In genomic region chr6:59071691-59072090, GRCm38 (mm10) we compare ENCODE assay signal across 22 mouse cellular contexts. TPM values are rescaled to one million over a fixed set of nuclear protein-coding genes. Genes with fewer than 3 reads are reported as not detected.
DNase-seq lines count a peak whose midpoint lies in the region; ATAC-seq and TF ChIP-seq lines count a peak whose summit lies in the region.
"Had no signal": no experiment of that assay in that cellular context is flagged by ENCODE, and none has a peak within 500 bp of the region (broad histone marks: within the 10 kb centered on the region; RNA-seq: fewer than 3 reads in every experiment).

No protein-coding gene starts in this region.

- no peak overlapping the region for H3K4me3 ChIP-seq in lung, adult 2 months (replicated peaks; ENCODE audit: extremely low read depth, low read depth, low read length)
- H3K4me3 ChIP-seq in neural tube, embryonic 15.5 days (replicated peaks) = no peak overlapping the region
- H3K4me3 ChIP-seq: embryonic facial prominence, embryonic 12.5 days; erythroblast, embryonic 14.5 days; forebrain, embryonic 13.5 days; heart, embryonic 13.5 days; hindbrain, embryonic 15.5 days; intestine, embryonic 15.5 days; layer of hippocampus, adult 2 months; midbrain, embryonic 13.5 days had no signal

- H3K9ac ChIP-seq in neural tube, embryonic 15.5 days (replicated peaks) = no peak overlapping the region
- H3K9ac ChIP-seq: embryonic facial prominence, embryonic 12.5 days; forebrain, embryonic 13.5 days; heart, embryonic 13.5 days; hindbrain, embryonic 15.5 days; intestine, embryonic 15.5 days; midbrain, embryonic 13.5 days had no signal

- H3K27me3 ChIP-seq in neural tube, embryonic 15.5 days (replicated peaks) = no peaks in the 10 kb centered on the region
- H3K27me3 ChIP-seq: CH12.LX; embryonic facial prominence, embryonic 12.5 days; forebrain, embryonic 13.5 days; heart, embryonic 13.5 days; hindbrain, embryonic 15.5 days; intestine, embryonic 15.5 days; midbrain, embryonic 13.5 days had no signal

- 63% methylated on average over 3 of the region's 3 CpGs for WGBS in lung, adult 2 months
- 85% methylated on average over 3 of the region's 3 CpGs for whole genome bisulfite sequencing in neural tube, embryonic 15.5 days

- no peak overlapping the region for H3K27ac ChIP-seq in neural tube, embryonic 15.5 days (replicated peaks)
- H3K27ac ChIP-seq: embryonic facial prominence, embryonic 12.5 days; forebrain, embryonic 13.5 days; heart, embryonic 13.5 days; hindbrain, embryonic 15.5 days; intestine, embryonic 15.5 days; layer of hippocampus, adult 2 months; midbrain, embryonic 13.5 days had no signal

- no peaks in the 10 kb centered on the region; the same call in 1 of the 2 replicates for H3K9me3 ChIP-seq in neural tube, embryonic 15.5 days (replicated peaks)
- H3K9me3 ChIP-seq: hindbrain, embryonic 15.5 days; intestine, embryonic 15.5 days had no signal

- DNase-seq in adrenal gland, postnatal 10 days = peak; percentile 41
- DNase-seq in adrenal gland, postnatal 25 days = no peak
- peak; percentile 15 for DNase-seq in lung, adult 2 months
- no peak for DNase-seq in lung, postnatal 14 days
- DNase-seq in brain, embryonic 14.5 days (ENCODE audit: low read depth) = peak; percentile 8
- peak; percentile 34 to 52 for DNase-seq in kidney, postnatal 25 days
- no peak for DNase-seq in right cerebral cortex, postnatal 10 days (ENCODE audit: low spot score in 2 of 2)
- DNase-seq: cerebellum, adult 2 months; gastrocnemius, postnatal 14 days; heart, postnatal 4 days; right cerebral cortex, postnatal 4 days had no signal

- H3K36me3 ChIP-seq in neural tube, embryonic 15.5 days = no peaks in the 10 kb centered on the region
- H3K36me3 ChIP-seq: embryonic facial prominence, embryonic 12.5 days; heart, embryonic 13.5 days; hindbrain, embryonic 15.5 days; intestine, embryonic 15.5 days; midbrain, embryonic 13.5 days had no signal

- no peak for TF ChIP-seq POLR2A in lung, adult 2 months (IDR thresholded peaks at IDR 0.05; ENCODE audit: borderline replicate concordance, extremely low read depth, low read depth, low read length)
- TF ChIP-seq POLR2A in brain, embryonic 14.5 days (IDR thresholded peaks at IDR 0.05; ENCODE audit: borderline replicate concordance, extremely low read depth, insufficient read depth, insufficient read length, poor library complexity, severe bottlenecking) = no peak

- no peak overlapping the region for H3K4me2 ChIP-seq in neural tube, embryonic 15.5 days
- H3K4me2 ChIP-seq: embryonic facial prominence, embryonic 12.5 days; forebrain, embryonic 13.5 days; heart, embryonic 13.5 days; hindbrain, embryonic 15.5 days; intestine, embryonic 15.5 days; midbrain, embryonic 13.5 days had no signal

- TF ChIP-seq CTCF in lung, adult 2 months (IDR thresholded peaks at IDR 0.05; ENCODE audit: insufficient read depth, low read length) = no peak
- TF ChIP-seq CTCF in brain, embryonic 14.5 days (IDR thresholded peaks at IDR 0.05; ENCODE audit: borderline replicate concordance, extremely low read depth, insufficient read depth, insufficient read length) = no peak

- ATAC-seq in neural tube, embryonic 15.5 days (ENCODE audit: low FRiP score) = no peak
- ATAC-seq: forebrain, embryonic 13.5 days; intestine, embryonic 15.5 days; midbrain, embryonic 13.5 days had no signal

- H3K4me1 ChIP-seq in lung, adult 2 months (ENCODE audit: control insufficient read depth, insufficient read depth, low read length) = peaks cover 5% of the 10 kb centered on the region
- H3K4me1 ChIP-seq in neural tube, embryonic 15.5 days = no peaks in the 10 kb centered on the region
- H3K4me1 ChIP-seq: embryonic facial prominence, embryonic 12.5 days; forebrain, embryonic 13.5 days; heart, embryonic 13.5 days; hindbrain, embryonic 15.5 days; intestine, embryonic 15.5 days; midbrain, embryonic 13.5 days had no signal

RNA-seq across cellular contexts. Expression of gene Fam13a, which starts 47.3 kb away (rescaled TPM):
- 100 to 1,000 TPM; 110 to 111 TPM for total RNA-seq in adrenal gland, postnatal 10 days (2021)
- 49.5 and 64.0 TPM in 2 replicates for total RNA-seq in adrenal gland, postnatal 25 days (2021)
- 7.8 and 8.4 TPM in 2 replicates for polyA plus RNA-seq in lung, adult 2 months (2012; rRNA removed)
- 3.8 and 4.8 TPM in 2 replicates for polyA plus RNA-seq in brain, embryonic 14.5 days (2012; rRNA removed)
- 13.7 and 16.3 TPM in 2 replicates for polyA plus RNA-seq in neural tube, embryonic 15.5 days (2015; fragmentation: Nextera tagmentation; extraction: Ambion mirVana)
- total RNA-seq: MEL had no signal
- polyA plus RNA-seq: erythroblast, embryonic 14.5 days had no signal

Comparison
In these comparisons a context has a peak if more than half of its experiments do, and no peak if none do; other contexts are left out.
1. DNase-seq: peak in adrenal gland, postnatal 10 days (single experiment), lung, adult 2 months (single experiment), brain, embryonic 14.5 days (single experiment) and kidney, postnatal 25 days (2 of 2); none in adrenal gland, postnatal 25 days (single experiment), lung, postnatal 14 days (single experiment) and right cerebral cortex, postnatal 10 days (0 of 2).